Mouse (Mus musculus): ENCODE data around the gene Btbd11. TPM values are rescaled to one million over a fixed set of nuclear protein-coding genes. Genes with fewer than 3 reads are reported as not detected.

The Btbd11 gene
- polyA plus RNA-seq, 1 experiment: 1.8 TPM

GRCm38 (mm10) chr10:85522220-85522760 is 135.7 kb downstream of the Btbd11 start:
- Histone ChIP-seq H3K4me3 (ENCODE audit: low read depth, low read length) (no peak overlapping the region), H3K4me1 (ENCODE audit: control insufficient read depth, insufficient read depth, insufficient read length, low read length) (peaks cover 2% of the 10 kb centered on the region; the same call in 1 of the 2 replicates), H3K36me3 (ENCODE audit: control insufficient read depth, insufficient read depth, low read length) (no peaks in the 10 kb centered on the region), H3K27me3 (ENCODE audit: control insufficient read depth, insufficient read depth, low read length) (no peaks in the 10 kb centered on the region), H3K27ac (ENCODE audit: insufficient read depth, low read depth, low read length) (no peak overlapping the region)
- WGBS: 71% methylated on average over 7 of the region's 7 CpGs
- TF ChIP-seq CTCF (IDR thresholded peaks at IDR 0.05; ENCODE audit: extremely low read depth, insufficient read length, insufficient replicate concordance, low read depth, low read length) (no peak), POLR2A (IDR thresholded peaks at IDR 0.05; ENCODE audit: low read depth, low read length) (no peak)

- Histone ChIP-seq H3K4me3 (ENCODE audit: low read depth, low read length) (no peak overlapping the region), H3K4me1 (ENCODE audit: control insufficient read depth, insufficient read depth, insufficient read length, low read length) (peaks cover 2% of the 10 kb centered on the region; the same call in 1 of the 2 replicates), H3K27ac (ENCODE audit: insufficient read depth, low read depth, low read length) (no peak overlapping the region), H3K27me3 (ENCODE audit: control insufficient read depth, insufficient read depth, low read length) (no peaks in the 10 kb centered on the region), H3K36me3 (ENCODE audit: control insufficient read depth, insufficient read depth, low read length) (no peaks in the 10 kb centered on the region)
- 55% methylated on average over 7 of the region's 7 CpGs for WGBS
- TF ChIP-seq CTCF (IDR thresholded peaks at IDR 0.05; ENCODE audit: extremely low read depth, insufficient read length, insufficient replicate concordance, low read depth, low read length): no peak
- no peak for TF ChIP-seq POLR2A (IDR thresholded peaks at IDR 0.05; ENCODE audit: low read depth, low read length)
Observed at GRCm38 (mm10) chr10:85525267-85526015, 138.8 kb downstream of the Btbd11 start.

- Histone ChIP-seq H3K27ac (ENCODE audit: insufficient read depth, low read depth, low read length) (no peak overlapping the region), H3K27me3 (ENCODE audit: control insufficient read depth, insufficient read depth, low read length) (no peaks in the 10 kb centered on the region), H3K4me3 (ENCODE audit: low read depth, low read length) (no peak overlapping the region), H3K36me3 (ENCODE audit: control insufficient read depth, insufficient read depth, low read length) (no peaks in the 10 kb centered on the region), H3K4me1 (ENCODE audit: control insufficient read depth, insufficient read depth, insufficient read length, low read length) (peaks cover 2% of the 10 kb centered on the region; the same call in 1 of the 2 replicates)
- WGBS: 60% methylated on average over 2 of the region's 2 CpGs
- TF ChIP-seq POLR2A (IDR thresholded peaks at IDR 0.05; ENCODE audit: low read depth, low read length) (no peak), CTCF (IDR thresholded peaks at IDR 0.05; ENCODE audit: extremely low read depth, insufficient read length, insufficient replicate concordance, low read depth, low read length) (no peak)
Observed at GRCm38 (mm10) chr10:85526657-85527056, 140.0 kb downstream of the Btbd11 start.

GRCm38 (mm10) chr10:85527722-85528121 is 141.1 kb downstream of the Btbd11 start:
- no peak overlapping the region for H3K27ac ChIP-seq (ENCODE audit: insufficient read depth, low read depth, low read length)
- TF ChIP-seq POLR2A (IDR thresholded peaks at IDR 0.05; ENCODE audit: low read depth, low read length) (no peak), CTCF (IDR thresholded peaks at IDR 0.05; ENCODE audit: extremely low read depth, insufficient read length, insufficient replicate concordance, low read depth, low read length) (no peak)
- peaks cover 2% of the 10 kb centered on the region; the same call in 1 of the 2 replicates for H3K4me1 ChIP-seq (ENCODE audit: control insufficient read depth, insufficient read depth, insufficient read length, low read length)
- H3K27me3 ChIP-seq (ENCODE audit: control insufficient read depth, insufficient read depth, low read length): no peaks in the 10 kb centered on the region
- H3K36me3 ChIP-seq (ENCODE audit: control insufficient read depth, insufficient read depth, low read length): no peaks in the 10 kb centered on the region
- no peak overlapping the region for H3K4me3 ChIP-seq (ENCODE audit: low read depth, low read length)
- 67% methylated on average over 4 of the region's 4 CpGs for WGBS

DNA sequence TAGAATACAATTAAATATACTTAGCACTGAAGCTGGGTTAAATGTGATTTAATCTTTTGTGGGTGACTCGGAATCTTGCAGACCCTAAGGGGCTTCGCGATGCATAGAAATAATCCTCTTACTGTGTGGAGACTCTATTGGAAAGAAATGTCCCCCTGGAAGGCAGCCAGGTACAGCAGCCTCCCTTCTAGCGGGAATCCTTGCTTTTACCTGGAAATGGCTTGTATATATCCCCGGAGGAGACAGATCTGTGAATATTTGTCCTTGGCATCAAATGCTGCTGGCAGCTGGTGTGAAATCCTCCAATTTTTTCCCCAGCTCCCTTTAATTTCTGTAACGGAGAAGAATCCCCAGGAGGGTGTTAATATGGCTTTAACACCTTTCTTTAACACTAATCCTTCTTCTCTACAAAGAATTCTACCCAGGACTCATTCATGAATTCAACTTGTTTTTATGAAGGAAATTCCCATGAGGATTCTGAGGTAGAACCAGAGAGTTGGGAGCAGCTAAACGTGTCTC is 146.6 kb downstream of the Btbd11 start:
- Histone ChIP-seq H3K36me3 (ENCODE audit: control insufficient read depth, insufficient read depth, low read length) (no peaks in the 10 kb centered on the region), H3K4me3 (ENCODE audit: low read depth, low read length) (no peak overlapping the region), H3K27ac (ENCODE audit: insufficient read depth, low read depth, low read length) (no peak overlapping the region), H3K4me1 (ENCODE audit: control insufficient read depth, insufficient read depth, insufficient read length, low read length) (no peaks in the 10 kb centered on the region), H3K27me3 (ENCODE audit: control insufficient read depth, insufficient read depth, low read length) (no peaks in the 10 kb centered on the region)
- TF ChIP-seq POLR2A (IDR thresholded peaks at IDR 0.05; ENCODE audit: low read depth, low read length) (no peak), CTCF (IDR thresholded peaks at IDR 0.05; ENCODE audit: extremely low read depth, insufficient read length, insufficient replicate concordance, low read depth, low read length) (no peak)
- 38% methylated on average over 7 of the region's 7 CpGs for WGBS

- H3K27me3 ChIP-seq (ENCODE audit: control insufficient read depth, insufficient read depth, low read length): no peaks in the 10 kb centered on the region
- H3K4me3 ChIP-seq (ENCODE audit: low read depth, low read length): no peak overlapping the region
- no peak overlapping the region for H3K27ac ChIP-seq (ENCODE audit: insufficient read depth, low read depth, low read length)
- WGBS: 86% methylated on average over 11 of the region's 11 CpGs
- TF ChIP-seq CTCF (IDR thresholded peaks at IDR 0.05; ENCODE audit: extremely low read depth, insufficient read length, insufficient replicate concordance, low read depth, low read length) (no peak), POLR2A (IDR thresholded peaks at IDR 0.05; ENCODE audit: low read depth, low read length) (no peak)
- no peaks in the 10 kb centered on the region for H3K36me3 ChIP-seq (ENCODE audit: control insufficient read depth, insufficient read depth, low read length)
- no peaks in the 10 kb centered on the region for H3K4me1 ChIP-seq (ENCODE audit: control insufficient read depth, insufficient read depth, insufficient read length, low read length)
Observed at GRCm38 (mm10) chr10:85538051-85538753, 151.6 kb downstream of the Btbd11 start.

Data from small intestine, adult 2 months (tissue).